ENCODE assay signal across 21 mouse cellular contexts in the genomic region with DNA sequence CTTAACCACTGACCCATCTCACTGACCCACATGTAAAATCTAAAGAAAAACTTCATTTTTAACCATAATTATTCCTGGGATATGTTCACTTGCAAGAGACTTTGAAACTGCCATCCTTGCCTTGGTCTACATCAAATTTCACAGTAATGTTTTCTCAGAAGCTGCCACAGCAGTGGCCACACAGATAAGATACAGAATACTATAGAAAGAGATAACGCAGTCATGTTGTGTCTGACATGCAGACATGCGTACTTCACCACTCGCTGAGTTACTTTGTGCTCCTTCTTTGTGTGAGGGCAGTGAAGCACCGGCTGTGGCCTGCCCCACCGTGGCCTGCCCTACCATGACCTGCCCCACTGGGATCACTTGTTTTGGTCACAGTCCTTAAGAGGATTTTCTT. TPM values are rescaled to one million over a fixed set of nuclear protein-coding genes. Genes with fewer than 3 reads are reported as not detected.
A peak's percentile ranks its signal among the peaks of the same experiment; 100 is the strongest.
DNase-seq lines count a peak whose midpoint lies in the region; ATAC-seq and TF ChIP-seq lines count a peak whose summit lies in the region.
"Had no signal": no experiment of that assay in that cellular context is flagged by ENCODE, and none has a peak within 500 bp of the region (broad histone marks: within the 10 kb centered on the region; RNA-seq: fewer than 3 reads in every experiment).

No protein-coding gene starts in this region.

- peaks cover 14% of the 10 kb centered on the region for H3K36me3 ChIP-seq in intestine, postnatal 0 days (ENCODE audit: control insufficient read depth, insufficient read depth)
- 0 out of 2 replicates have a peak, but pooled peaks cover 4% of the 10 kb centered on the region for H3K36me3 ChIP-seq in intestine, embryonic 16.5 days (ENCODE audit: control insufficient read depth, insufficient read depth, low read length)
- peaks cover 15% of the 10 kb centered on the region for H3K36me3 ChIP-seq in liver, postnatal 0 days (replicated peaks; ENCODE audit: insufficient read depth, low read length)
- H3K36me3 ChIP-seq in liver, embryonic 13.5 days = peaks cover 26% of the 10 kb centered on the region
- H3K36me3 ChIP-seq in small intestine, adult 2 months (ENCODE audit: control insufficient read depth, insufficient read depth, low read length) = peaks cover 6% of the 10 kb centered on the region

- H3K27ac ChIP-seq in intestine, postnatal 0 days (ENCODE audit: low read depth, low read length) = 0 out of 2 replicates have a peak overlapping the region, but pooled peaks have one; percentile 35
- no peak overlapping the region for H3K27ac ChIP-seq in intestine, embryonic 16.5 days (ENCODE audit: low read length)
- H3K27ac ChIP-seq in liver, postnatal 0 days (ENCODE audit: low read depth) = no peak overlapping the region
- H3K27ac ChIP-seq in liver, embryonic 13.5 days = peak overlapping the region; percentile 54
- H3K27ac ChIP-seq in small intestine, adult 2 months (ENCODE audit: insufficient read depth, low read depth, low read length) = peak overlapping the region; percentile 36; the same call in 1 of the 2 replicates
- H3K27ac ChIP-seq: heart, embryonic 15.5 days; hindbrain, embryonic 14.5 days; lung, embryonic 15.5 days had no signal

- no peak overlapping the region for H3K4me3 ChIP-seq in intestine, postnatal 0 days (ENCODE audit: low read depth, low read length)
- H3K4me3 ChIP-seq in intestine, embryonic 16.5 days (ENCODE audit: low read length) = no peak overlapping the region
- H3K4me3 ChIP-seq in liver, postnatal 0 days (ENCODE audit: low read depth, low read length) = no peak overlapping the region
- no peak overlapping the region for H3K4me3 ChIP-seq in liver, embryonic 13.5 days (replicated peaks)
- no peak overlapping the region for H3K4me3 ChIP-seq in small intestine, adult 2 months (ENCODE audit: low read depth, low read length)
- H3K4me3 ChIP-seq: heart, embryonic 15.5 days; lung, embryonic 15.5 days had no signal

- DNase-seq in liver = peak; percentile 32
- DNase-seq in liver, postnatal 0 days = no peak
- DNase-seq in liver, embryonic 13.5 days = peak; percentile 17
- DNase-seq in spleen, adult 12 weeks (ENCODE audit: low spot score) = no peak
- DNase-seq in cerebellum, postnatal 25 days = no peak
- DNase-seq: adrenal gland, postnatal 25 days; cerebellum, adult 11 months; cerebellum, adult 9-11 months; forebrain, postnatal 0 days; heart, postnatal 36 days; kidney, postnatal 14 days; lung, postnatal 36 days; spleen, adult 18-20 months had no signal

- no peaks in the 10 kb centered on the region; the same call in 1 of the 2 replicates for H3K4me1 ChIP-seq in intestine, postnatal 0 days (replicated peaks; ENCODE audit: control insufficient read depth, insufficient read depth, low read length)
- H3K4me1 ChIP-seq in intestine, embryonic 16.5 days (ENCODE audit: control insufficient read depth, insufficient read depth, low read length) = no peaks in the 10 kb centered on the region
- peaks cover 13% of the 10 kb centered on the region for H3K4me1 ChIP-seq in liver, postnatal 0 days (ENCODE audit: insufficient read depth)
- peaks cover 40% of the 10 kb centered on the region for H3K4me1 ChIP-seq in liver, embryonic 13.5 days (replicated peaks)
- H3K4me1 ChIP-seq in small intestine, adult 2 months (ENCODE audit: control insufficient read depth, insufficient read depth, insufficient read length, low read length) = peaks cover 22% of the 10 kb centered on the region
- H3K4me1 ChIP-seq: heart, embryonic 15.5 days; lung, embryonic 15.5 days had no signal

- WGBS in intestine, postnatal 0 days = 67% methylated on average over 5 of the region's 5 CpGs
- WGBS in intestine, embryonic 16.5 days = 80% methylated on average over 5 of the region's 5 CpGs
- 36% methylated on average over 5 of the region's 5 CpGs for WGBS in liver, postnatal 0 days (ENCODE audit: insufficient replicate concordance)
- 27% methylated on average over 5 of the region's 5 CpGs for WGBS in liver, embryonic 13.5 days (ENCODE audit: insufficient replicate concordance)
- WGBS in small intestine, adult 2 months = 67% methylated on average over 5 of the region's 5 CpGs

- no peak for TF ChIP-seq EP300 in liver, postnatal 0 days (IDR thresholded peaks at IDR 0.05; ENCODE audit: low read depth)

- no peak for ATAC-seq in intestine, postnatal 0 days
- ATAC-seq in intestine, embryonic 16.5 days = no peak
- no peak for ATAC-seq in liver, postnatal 0 days
- peak; percentile 69 for ATAC-seq in liver, embryonic 13.5 days (ENCODE audit: low read depth)
- ATAC-seq: forebrain, postnatal 0 days; inflammation-experienced regulatory T-cells, adult 6 months had no signal

- TF ChIP-seq POLR2A in small intestine, adult 2 months (IDR thresholded peaks at IDR 0.05; ENCODE audit: low read depth, low read length) = no peak

- no peak overlapping the region for H3K9ac ChIP-seq in intestine, postnatal 0 days (ENCODE audit: low read depth, low read length)
- no peak overlapping the region for H3K9ac ChIP-seq in intestine, embryonic 16.5 days (ENCODE audit: low read depth, low read length)
- H3K9ac ChIP-seq in liver, postnatal 0 days (replicated peaks) = no peak overlapping the region
- H3K9ac ChIP-seq in liver, embryonic 13.5 days = no peak overlapping the region
- H3K9ac ChIP-seq: forebrain, postnatal 0 days; heart, embryonic 15.5 days; hindbrain, embryonic 14.5 days; lung, embryonic 15.5 days had no signal

- TF ChIP-seq CTCF in intestine, postnatal 0 days (IDR thresholded peaks at IDR 0.05; ENCODE audit: low read depth) = no peak
- TF ChIP-seq CTCF in liver, postnatal 0 days (IDR thresholded peaks at IDR 0.05; ENCODE audit: low read depth) = no peak
- TF ChIP-seq CTCF in small intestine, adult 2 months (IDR thresholded peaks at IDR 0.05; ENCODE audit: extremely low read depth, insufficient read length, insufficient replicate concordance, low read depth, low read length) = no peak

- no peaks in the 10 kb centered on the region for H3K9me3 ChIP-seq in intestine, postnatal 0 days (ENCODE audit: control insufficient read depth)
- H3K9me3 ChIP-seq in intestine, embryonic 16.5 days (ENCODE audit: control insufficient read depth, low read length) = no peaks in the 10 kb centered on the region
- no peaks in the 10 kb centered on the region for H3K9me3 ChIP-seq in liver, postnatal 0 days (ENCODE audit: low read length)
- H3K9me3 ChIP-seq in liver, embryonic 13.5 days (replicated peaks) = no peaks in the 10 kb centered on the region
- H3K9me3 ChIP-seq: heart, embryonic 15.5 days; lung, embryonic 15.5 days had no signal

- no peak overlapping the region for H3K4me2 ChIP-seq in intestine, postnatal 0 days (replicated peaks; ENCODE audit: low read depth)
- no peak overlapping the region for H3K4me2 ChIP-seq in intestine, embryonic 16.5 days (ENCODE audit: low read depth, low read length)
- H3K4me2 ChIP-seq in liver, postnatal 0 days (ENCODE audit: low read depth, low read length) = no peak overlapping the region
- peak overlapping the region; percentile 20; the same call in 1 of the 2 replicates for H3K4me2 ChIP-seq in liver, embryonic 13.5 days
- H3K4me2 ChIP-seq: heart, embryonic 15.5 days; hindbrain, embryonic 14.5 days; lung, embryonic 15.5 days; midbrain, embryonic 11.5 days had no signal

- H3K27me3 ChIP-seq in intestine, postnatal 0 days (replicated peaks; ENCODE audit: control insufficient read depth, insufficient read depth, low read length) = no peaks in the 10 kb centered on the region
- H3K27me3 ChIP-seq in intestine, embryonic 16.5 days (replicated peaks; ENCODE audit: control insufficient read depth, insufficient read depth, low read length) = no peaks in the 10 kb centered on the region
- no peaks in the 10 kb centered on the region for H3K27me3 ChIP-seq in liver, postnatal 0 days (ENCODE audit: insufficient read depth, low read length)
- H3K27me3 ChIP-seq in liver, embryonic 13.5 days = no peaks in the 10 kb centered on the region
- no peaks in the 10 kb centered on the region for H3K27me3 ChIP-seq in small intestine, adult 2 months (ENCODE audit: control insufficient read depth, insufficient read depth, low read length)
- H3K27me3 ChIP-seq: heart, embryonic 15.5 days; lung, embryonic 15.5 days had no signal

RNA-seq across cellular contexts. Expression of a gene that starts 2.8 kb away (rescaled TPM):
- polyA plus RNA-seq in intestine, postnatal 0 days (2015; fragmentation: Nextera tagmentation; extraction: Ambion mirVana) = 8.0 and 8.9 TPM in 2 replicates
- polyA plus RNA-seq in intestine, embryonic 16.5 days (2015; fragmentation: Nextera tagmentation; extraction: Ambion mirVana) = 4.3 and 4.5 TPM in 2 replicates
- polyA plus RNA-seq in liver, postnatal 0 days (2015; fragmentation: Nextera tagmentation; extraction: Ambion mirVana) = 0.18 and 0.43 TPM in 2 replicates
- polyA plus RNA-seq in liver, embryonic 13.5 days (2015; fragmentation: Nextera tagmentation; extraction: Ambion mirVana) = 0.95 and 1.6 TPM in 2 replicates
- polyA plus RNA-seq in small intestine, adult 2 months (2012; rRNA removed) = 99.2 and 434 TPM in 2 replicates

RNA-seq across cellular contexts. Expression of a gene that starts 30.4 kb away (rescaled TPM):
- 5.6 and 6.0 TPM in 2 replicates for polyA plus RNA-seq in intestine, postnatal 0 days (2015; fragmentation: Nextera tagmentation; extraction: Ambion mirVana)
- polyA plus RNA-seq in intestine, embryonic 16.5 days (2015; fragmentation: Nextera tagmentation; extraction: Ambion mirVana) = 10.5 and 11.3 TPM in 2 replicates
- 2.5 and 2.9 TPM in 2 replicates for polyA plus RNA-seq in liver, postnatal 0 days (2015; fragmentation: Nextera tagmentation; extraction: Ambion mirVana)
- 6.2 and 8.1 TPM in 2 replicates for polyA plus RNA-seq in liver, embryonic 13.5 days (2015; fragmentation: Nextera tagmentation; extraction: Ambion mirVana)
- 12.3 and 31.6 TPM in 2 replicates for polyA plus RNA-seq in small intestine, adult 2 months (2012; rRNA removed)

RNA-seq across cellular contexts. Expression of a gene that starts 43.7 kb away (rescaled TPM):
- 33.9 and 35.3 TPM in 2 replicates for polyA plus RNA-seq in intestine, postnatal 0 days (2015; fragmentation: Nextera tagmentation; extraction: Ambion mirVana)
- polyA plus RNA-seq in intestine, embryonic 16.5 days (2015; fragmentation: Nextera tagmentation; extraction: Ambion mirVana) = 128 and 131 TPM in 2 replicates
- polyA plus RNA-seq in liver, postnatal 0 days (2015; fragmentation: Nextera tagmentation; extraction: Ambion mirVana) = 55.3 and 61.2 TPM in 2 replicates
- polyA plus RNA-seq in liver, embryonic 13.5 days (2015; fragmentation: Nextera tagmentation; extraction: Ambion mirVana) = 85.0 and 97.2 TPM in 2 replicates
- 28.8 and 50.8 TPM in 2 replicates for polyA plus RNA-seq in small intestine, adult 2 months (2012; rRNA removed)

RNA-seq across cellular contexts. Expression of a gene that starts 57.5 kb away (rescaled TPM):
- 0.46 and 0.50 TPM in 2 replicates for polyA plus RNA-seq in intestine, postnatal 0 days (2015; fragmentation: Nextera tagmentation; extraction: Ambion mirVana)
- polyA plus RNA-seq in intestine, embryonic 16.5 days (2015; fragmentation: Nextera tagmentation; extraction: Ambion mirVana) = 1.2 and 1.6 TPM in 2 replicates
- 0.29 and 0.31 TPM in 2 replicates for polyA plus RNA-seq in liver, postnatal 0 days (2015; fragmentation: Nextera tagmentation; extraction: Ambion mirVana)
- polyA plus RNA-seq in liver, embryonic 13.5 days (2015; fragmentation: Nextera tagmentation; extraction: Ambion mirVana) = 0.28 and 0.31 TPM in 2 replicates
- polyA plus RNA-seq in small intestine, adult 2 months (2012; rRNA removed) = 6.1 and 9.9 TPM in 2 replicates

Comparison
In these comparisons a context has a peak if more than half of its experiments do, and no peak if none do; other contexts are left out.
1. H3K27ac ChIP-seq: peak in intestine, postnatal 0 days (single experiment), liver, embryonic 13.5 days (single experiment) and small intestine, adult 2 months (single experiment); none in intestine, embryonic 16.5 days (single experiment) and liver, postnatal 0 days (single experiment).
2. DNase-seq: peak in liver (single experiment) and liver, embryonic 13.5 days (single experiment); none in liver, postnatal 0 days (single experiment), spleen, adult 12 weeks (single experiment) and cerebellum, postnatal 25 days (0 of 2).
3. RNA of a gene that starts 2.8 kb away (polyA plus RNA-seq): 99.2 to 434 TPM in small intestine, adult 2 months; 8.0 to 8.9 TPM in intestine, postnatal 0 days, 4.3 to 4.5 TPM in intestine, embryonic 16.5 days, 0.95 to 1.6 TPM in liver, embryonic 13.5 days and 0.18 to 0.43 TPM in liver, postnatal 0 days; every median in the first group is over 10 times any median in the second.